Mouse (Mus musculus) thymus, adult 2 months (tissue): ENCODE measurements around the gene Csf2rb. TPM values are rescaled to one million over a fixed set of nuclear protein-coding genes. Genes with fewer than 3 reads are reported as not detected.
A peak's percentile ranks its signal among the peaks of the same experiment; 100 is the strongest.
"Not testable (repeated sequence)": the region's sequence is repeated elsewhere in the genome, so short reads cannot be mapped to it uniquely, and the experiment has no call there.

Source experiments
- DNase-seq: peaks from one replicate; pipeline ENCODE4 v3.0.0; 2021
- H3K27ac ChIP-seq: fragments of 200-500 bp; 2 replicates; pipeline ENCODE4 v1.5.1; 2012; ENCODE audit warnings: low read length, control low read depth; ENCODE audit not compliant: control insufficient read depth, insufficient read depth
- H3K27me3 ChIP-seq: fragments of 200-500 bp; 2 replicates; pipeline ENCODE4 v1.6.1; 2012; ENCODE audit warnings: mild to moderate bottlenecking, low read length, moderate library complexity, mixed read lengths; ENCODE audit not compliant: control insufficient read depth, insufficient read depth
- H3K36me3 ChIP-seq: fragments of 200-500 bp; 2 replicates; pipeline ENCODE4 v1.6.1; 2012; ENCODE audit warnings: mild to moderate bottlenecking, low read length, moderate library complexity; ENCODE audit not compliant: control insufficient read depth, insufficient read depth
- H3K4me1 ChIP-seq: fragments of 200-500 bp; replicated peaks from 2 replicates; pipeline ENCODE4 v1.6.1; 2012; ENCODE audit warnings: low read length; ENCODE audit not compliant: control insufficient read depth, insufficient read depth
- H3K4me3 ChIP-seq: fragments of 200-500 bp; 2 replicates; pipeline ENCODE4 v1.5.1; 2012; ENCODE audit warnings: mild to moderate bottlenecking, low read length, control low read depth, moderate library complexity; ENCODE audit not compliant: control insufficient read depth, insufficient read depth
- CTCF ChIP-seq: fragments of 200-500 bp; IDR thresholded peaks from 2 replicates; pipeline ENCODE4 v1.5.1; 2012; ENCODE audit warnings: mild to moderate bottlenecking, control low read depth, low read length, moderate library complexity, borderline replicate concordance; ENCODE audit not compliant: control insufficient read depth, poor library complexity, insufficient read depth; ENCODE audit errors: extremely low read depth
- POLR2A ChIP-seq: fragments of 200-500 bp; IDR thresholded peaks from 2 replicates; pipeline ENCODE4 v1.6.1; 2012; ENCODE audit warnings: mild to moderate bottlenecking, low read length, control low read depth, moderate library complexity; ENCODE audit not compliant: control insufficient read depth, poor library complexity, insufficient read depth; ENCODE audit errors: extremely low read depth
- WGBS: fragments of 180-500 bp; shearing (Covaris S2); methylation state at CpG from one replicate; pipeline ENCODE4 v1.1.7; 2018; 5-methylcytosine and 5-hydroxymethylcytosine counted together
- polyA plus RNA-seq: library from polyadenylated mRNA; depleted of rRNA; stranded (reverse); fragments of >200 nt; gene quantifications from 2 replicates; pipeline ENCODE4 v1.2.3, GENCODE M21; 2012; rRNA removed

The Csf2rb gene
- polyA plus RNA-seq = 35.0 and 38.3 TPM in 2 replicates

DNA sequence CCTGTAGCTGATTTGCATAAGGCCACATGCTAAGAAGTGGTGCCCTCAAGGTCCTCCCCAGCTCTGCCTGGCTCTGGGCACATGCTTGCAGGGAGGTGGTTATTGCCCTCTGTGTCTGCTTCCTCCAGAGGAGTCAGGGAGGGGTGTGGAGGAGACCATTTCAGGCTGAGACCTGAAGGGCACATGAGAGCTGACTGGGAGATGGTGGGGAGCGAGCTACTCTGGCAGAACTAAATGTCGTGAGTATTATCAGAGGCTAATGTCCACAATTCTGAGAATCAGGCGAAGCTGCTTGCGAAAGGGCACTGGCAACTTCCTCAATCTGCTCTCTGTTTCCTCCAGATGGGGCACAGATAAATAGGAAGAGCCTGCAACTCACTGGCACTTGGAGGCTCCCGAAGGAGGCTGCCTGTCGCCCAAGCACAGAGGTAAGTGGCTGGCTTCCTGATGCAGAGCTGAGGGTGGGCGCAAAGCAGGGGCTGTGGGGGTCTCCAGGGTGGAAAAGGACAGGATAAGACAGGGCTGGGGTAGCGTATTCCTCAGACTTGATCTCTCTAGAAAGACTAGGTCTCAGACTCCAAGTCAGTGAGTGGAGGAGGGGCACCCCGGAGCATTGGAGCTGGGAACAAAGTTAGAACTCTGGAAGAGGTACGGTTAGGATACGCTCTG is at the start of gene Csf2rb:
Csf2rb (plus strand) TSS at position 82 of the 669 bp plus-strand sequence.
- TF ChIP-seq POLR2A (no peak), CTCF (no peak)
- Histone ChIP-seq H3K27me3 (no peaks in the 10 kb centered on the region), H3K27ac (no peak within 1 kb of the TSS), H3K4me1 (no peaks in the 10 kb centered on the region), H3K36me3 (no peaks in the 10 kb centered on the region), H3K4me3 (peak within 1 kb of the TSS; percentile 18; the same call in 1 of the 2 replicates)
- 26% methylated on average over 11 of the region's 11 CpGs for WGBS
- DNase-seq = no peak

DNA sequence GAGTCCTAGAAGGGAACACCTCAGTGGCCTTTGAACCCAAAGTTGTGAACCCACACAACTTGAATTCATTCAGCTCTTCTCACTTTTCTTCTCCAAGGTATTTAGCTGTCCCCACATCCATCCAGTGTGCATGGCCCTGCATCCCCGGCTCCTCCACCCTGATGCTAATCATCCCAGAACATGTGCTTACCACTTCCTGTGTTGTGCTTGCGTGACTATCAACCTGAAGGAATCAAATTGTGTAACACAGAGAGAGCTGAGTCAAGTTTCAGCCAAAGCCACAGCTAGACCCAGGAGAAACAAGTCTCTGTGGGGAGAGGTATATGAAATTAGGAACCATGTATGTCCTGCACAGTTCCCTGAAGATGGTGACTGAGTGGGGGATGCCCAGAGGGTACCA is 47.2 kb upstream of the Csf2rb start:
- no peak for DNase-seq
- Histone ChIP-seq H3K4me3 (no peak overlapping the region), H3K27me3 (no peaks in the 10 kb centered on the region), H3K36me3 (no peaks in the 10 kb centered on the region), H3K4me1 (no peaks in the 10 kb centered on the region), H3K27ac (no peak overlapping the region)
- 15% methylated on average over 2 of the region's 2 CpGs for WGBS
- TF ChIP-seq CTCF (no peak), POLR2A (no peak)

DNA sequence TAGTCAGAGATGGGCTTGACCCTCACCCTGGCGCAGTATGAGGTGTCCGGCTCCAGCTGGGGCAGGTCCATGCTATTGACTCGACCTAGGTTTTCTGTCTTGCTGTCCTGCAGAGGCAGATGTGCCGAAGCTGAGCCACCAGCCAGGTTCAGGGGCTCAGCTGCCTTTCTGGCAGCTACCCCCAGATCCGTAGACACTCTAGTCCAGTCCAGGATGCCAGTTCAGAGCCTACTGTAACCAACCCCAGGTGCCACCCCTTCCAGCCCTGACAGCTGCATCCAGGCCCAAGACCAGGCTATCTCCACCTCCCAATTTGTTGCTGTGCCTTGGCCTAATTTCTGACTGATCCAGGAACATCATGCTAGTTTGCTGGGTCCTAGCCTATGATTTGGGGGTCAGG is 37.6 kb upstream of the Csf2rb start:
- no peak for DNase-seq

DNA sequence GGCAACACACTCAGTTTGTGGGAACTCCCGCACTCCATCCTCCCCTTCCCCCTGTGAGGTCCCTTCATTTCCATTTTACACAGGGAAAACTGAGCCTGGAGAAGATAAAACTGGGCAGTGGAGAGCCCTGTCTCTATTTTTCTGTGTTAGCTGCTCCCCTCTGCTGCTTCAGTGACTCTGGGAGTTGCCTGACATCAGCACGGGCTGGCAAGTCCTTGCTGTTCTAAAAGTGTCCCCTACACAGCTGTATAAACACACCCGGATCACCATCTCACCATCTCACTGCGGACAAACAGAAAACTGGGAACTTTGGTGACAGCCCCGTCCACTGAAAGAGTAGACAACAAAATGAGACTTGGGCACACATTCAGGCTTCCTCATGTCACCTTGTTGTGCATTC is 35.8 kb upstream of the Csf2rb start:
- H3K36me3 ChIP-seq, DNase-seq, H3K4me1 ChIP-seq, H3K27me3 ChIP-seq, H3K4me3 ChIP-seq, H3K27ac ChIP-seq: not testable (repeated sequence)
- 92% methylated on average over 5 of the region's 5 CpGs for WGBS

More for the DNA sequence above, 37.6 kb upstream of the Csf2rb start:
- peaks cover 4% of the 10 kb centered on the region for H3K4me1 ChIP-seq
- no peak overlapping the region for H3K4me3 ChIP-seq
- TF ChIP-seq POLR2A (no peak), CTCF (no peak)
- H3K36me3 ChIP-seq = no peaks in the 10 kb centered on the region
- WGBS = 92% methylated on average over 5 of the region's 5 CpGs
- H3K27ac ChIP-seq = no peak overlapping the region
- H3K27me3 ChIP-seq = no peaks in the 10 kb centered on the region

DNA sequence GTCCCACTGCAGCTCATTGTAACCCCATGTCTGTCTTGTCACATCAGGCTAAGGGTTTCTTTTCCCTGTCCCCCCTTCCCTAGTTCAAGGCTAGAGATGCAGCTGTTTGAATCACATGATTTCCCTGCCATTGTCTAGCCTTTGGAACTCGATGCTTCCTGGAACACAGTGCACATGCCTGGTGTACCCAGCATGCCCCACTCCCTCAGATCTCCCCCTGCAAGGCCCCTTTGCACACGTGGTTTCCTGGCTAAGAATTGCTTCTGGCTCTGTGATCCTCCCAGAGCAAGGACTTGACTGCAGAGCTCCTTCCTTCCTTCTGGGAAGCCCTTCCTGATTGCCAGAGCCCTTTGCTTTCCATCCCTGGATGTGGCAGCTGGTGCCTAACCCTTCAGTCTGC is 32.3 kb upstream of the Csf2rb start:
- not testable (repeated sequence) for H3K36me3 ChIP-seq, H3K4me3 ChIP-seq, DNase-seq, H3K4me1 ChIP-seq, H3K27me3 ChIP-seq, H3K27ac ChIP-seq
- WGBS = 0% methylated on average over 2 of the region's 2 CpGs

DNA sequence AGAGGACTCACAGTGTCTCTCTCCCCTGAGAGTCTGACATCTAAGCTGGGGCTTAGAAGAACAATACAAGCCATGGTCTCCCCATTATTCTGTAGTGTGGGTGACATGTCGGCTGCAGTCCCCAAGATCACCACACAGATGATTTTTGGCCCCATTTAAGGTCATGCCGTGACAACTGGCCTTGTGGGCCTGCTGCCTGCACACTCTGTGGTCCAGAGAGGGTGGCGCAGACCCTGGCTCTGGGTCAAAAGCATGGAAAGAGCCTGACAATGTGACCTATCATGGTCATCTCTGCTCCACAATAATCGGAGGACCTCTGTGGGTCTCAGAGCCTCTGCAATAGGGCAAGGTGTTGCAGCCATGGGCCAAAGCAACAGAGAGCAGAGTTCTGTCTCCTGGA is 31.8 kb upstream of the Csf2rb start:
- Histone ChIP-seq H3K27me3 (no peaks in the 10 kb centered on the region), H3K27ac (no peak overlapping the region), H3K4me1 (peaks cover 6% of the 10 kb centered on the region), H3K36me3 (no peaks in the 10 kb centered on the region), H3K4me3 (no peak overlapping the region)
- no peak for DNase-seq
- TF ChIP-seq POLR2A (no peak), CTCF (no peak)
- 94% methylated on average over 4 of the region's 4 CpGs for WGBS

DNA sequence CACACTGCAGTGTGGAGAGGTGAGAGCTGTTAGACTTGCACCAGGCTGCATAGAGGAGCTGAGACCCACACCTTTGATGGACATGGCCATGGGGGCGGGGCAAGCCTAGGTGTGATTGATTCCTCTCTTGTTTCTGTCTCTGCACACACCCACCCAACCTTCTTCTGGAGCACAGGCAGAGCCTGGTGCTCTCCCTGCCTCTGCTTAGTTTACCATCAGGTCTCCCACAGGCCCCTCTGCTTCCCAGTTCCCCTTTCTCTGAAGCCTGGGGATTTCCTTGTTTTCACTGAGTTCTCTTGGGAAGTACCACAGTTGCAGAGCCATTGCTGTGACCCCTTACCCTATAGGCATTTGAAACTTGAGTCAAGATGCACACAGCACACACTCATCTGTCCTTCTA is 27.0 kb upstream of the Csf2rb start:
- Histone ChIP-seq H3K27ac (no peak overlapping the region), H3K4me1 (no peaks in the 10 kb centered on the region; the same call in 1 of the 2 replicates), H3K4me3 (no peak overlapping the region), H3K36me3 (no peaks in the 10 kb centered on the region), H3K27me3 (no peaks in the 10 kb centered on the region)
- TF ChIP-seq CTCF = no peak
- TF ChIP-seq POLR2A = no peak
- WGBS = 84% methylated on average over 1 of the region's 1 CpGs
- DNase-seq = no peak
